Mouse (Mus musculus) E14TG2a.4 (cell line): ENCODE results near the gene Scaf11.
"Not testable (repeated sequence)": the region's sequence is repeated elsewhere in the genome, so short reads cannot be mapped to it uniquely, and the experiment has no call there.

ENCODE experiments used
- H3K27me3 ChIP-seq: 2 replicates; pipeline ENCODE4 v1.6.1; 2014; ENCODE audit warnings: low read length, control low read depth; ENCODE audit not compliant: insufficient read depth
- H3K36me3 ChIP-seq: 2 replicates; pipeline ENCODE4 v1.6.1; 2014; ENCODE audit warnings: low read length, control low read depth; ENCODE audit not compliant: insufficient read depth
- H3K4me1 ChIP-seq: replicated peaks from 2 replicates; pipeline ENCODE4 v1.6.1; 2014; ENCODE audit warnings: low read depth, low read length, control low read depth
- H3K4me3 ChIP-seq: replicated peaks from 2 replicates; pipeline ENCODE4 v1.5.1; 2014; ENCODE audit warnings: mild to moderate bottlenecking, low read length
- H3K9me3 ChIP-seq: 2 replicates; pipeline ENCODE4 v1.6.1; 2014; ENCODE audit warnings: low read length, control low read depth
- CTCF ChIP-seq: conservative IDR thresholded peaks from 2 replicates; pipeline ENCODE4 v1.5.1; 2014; ENCODE audit warnings: low read length
- NANOG ChIP-seq: IDR thresholded peaks from 2 replicates; pipeline ENCODE4 v1.6.1; 2014; ENCODE audit warnings: borderline replicate concordance, low read length, mixed read lengths
- POU5F1 ChIP-seq: IDR thresholded peaks from 2 replicates; pipeline ENCODE4 v1.6.1; 2014; ENCODE audit warnings: low read length, borderline replicate concordance

Gene Scaf11

GRCm38 (mm10) chr15:96459741-96460450 lies 747 bp downstream of the Scaf11 start:
- Histone ChIP-seq H3K4me3 (peak overlapping the region; percentile 89), H3K36me3 (peaks cover 15% of the 10 kb centered on the region), H3K9me3 (peaks cover 6% of the 10 kb centered on the region), H3K4me1 (peaks cover 53% of the 10 kb centered on the region), H3K27me3 (no peaks in the 10 kb centered on the region)
- no peak for TF ChIP-seq POU5F1
- no peak for TF ChIP-seq CTCF
- no peak for TF ChIP-seq NANOG

GRCm38 (mm10) chr15:96458273-96458672 lies 2.4 kb downstream of the Scaf11 start:
- peaks cover 15% of the 10 kb centered on the region for H3K36me3 ChIP-seq
- no peaks in the 10 kb centered on the region for H3K27me3 ChIP-seq
- H3K4me1 ChIP-seq = peaks cover 57% of the 10 kb centered on the region
- TF ChIP-seq POU5F1 (no peak), CTCF (no peak), NANOG (no peak)
- no peak overlapping the region for H3K4me3 ChIP-seq
- H3K9me3 ChIP-seq = no peaks in the 10 kb centered on the region

GRCm38 (mm10) chr15:96457338-96457664 lies 3.3 kb downstream of the Scaf11 start:
- TF ChIP-seq CTCF (no peak), POU5F1 (no peak), NANOG (no peak)
- Histone ChIP-seq H3K9me3 (no peaks in the 10 kb centered on the region), H3K36me3 (peaks cover 15% of the 10 kb centered on the region), H3K4me1 (peaks cover 53% of the 10 kb centered on the region), H3K4me3 (no peak overlapping the region), H3K27me3 (no peaks in the 10 kb centered on the region)

- no peaks in the 10 kb centered on the region for H3K9me3 ChIP-seq
These were observed 3.8 kb downstream of the Scaf11 start for GRCm38 (mm10) chr15:96456651-96457337.

GRCm38 (mm10) chr15:96455595-96456214 lies 4.9 kb downstream of the Scaf11 start:
- Histone ChIP-seq H3K4me1 (peaks cover 48% of the 10 kb centered on the region), H3K9me3 (no peaks in the 10 kb centered on the region), H3K36me3 (peaks cover 28% of the 10 kb centered on the region), H3K4me3 (no peak overlapping the region), H3K27me3 (no peaks in the 10 kb centered on the region)
- TF ChIP-seq NANOG = no peak
- no peak for TF ChIP-seq POU5F1
- TF ChIP-seq CTCF = no peak

More at GRCm38 (mm10) chr15:96456651-96457337, 3.8 kb downstream of the Scaf11 start:
- no peak for TF ChIP-seq POU5F1
- TF ChIP-seq CTCF = no peak
- TF ChIP-seq NANOG = no peak
- no peak overlapping the region for H3K4me3 ChIP-seq
- H3K4me1 ChIP-seq = peaks cover 52% of the 10 kb centered on the region
- no peaks in the 10 kb centered on the region for H3K27me3 ChIP-seq
- peaks cover 20% of the 10 kb centered on the region for H3K36me3 ChIP-seq

- Histone ChIP-seq H3K4me3 (no peak overlapping the region), H3K4me1 (peaks cover 42% of the 10 kb centered on the region), H3K27me3 (no peaks in the 10 kb centered on the region), H3K36me3 (peaks cover 39% of the 10 kb centered on the region), H3K9me3 (no peaks in the 10 kb centered on the region)
- TF ChIP-seq CTCF = no peak
- TF ChIP-seq POU5F1 = no peak
- TF ChIP-seq NANOG = no peak
These were observed 7.3 kb downstream of the Scaf11 start for GRCm38 (mm10) chr15:96453346-96453745.

GRCm38 (mm10) chr15:96448656-96449299 lies 11.9 kb downstream of the Scaf11 start:
- no peak overlapping the region for H3K4me3 ChIP-seq
- H3K4me1 ChIP-seq = peaks cover 11% of the 10 kb centered on the region
- no peaks in the 10 kb centered on the region for H3K9me3 ChIP-seq
- H3K36me3 ChIP-seq = peaks cover 53% of the 10 kb centered on the region
- TF ChIP-seq CTCF (no peak), POU5F1 (no peak)
- H3K27me3 ChIP-seq = no peaks in the 10 kb centered on the region

- peaks cover 56% of the 10 kb centered on the region for H3K36me3 ChIP-seq
- no peaks in the 10 kb centered on the region for H3K9me3 ChIP-seq
- H3K4me1 ChIP-seq = peaks cover 12% of the 10 kb centered on the region
- TF ChIP-seq POU5F1 = no peak
- no peak for TF ChIP-seq NANOG
- no peak for TF ChIP-seq CTCF
- no peak overlapping the region for H3K4me3 ChIP-seq
- no peaks in the 10 kb centered on the region for H3K27me3 ChIP-seq
These were observed 13.9 kb downstream of the Scaf11 start for GRCm38 (mm10) chr15:96446785-96447184.

GRCm38 (mm10) chr15:96441480-96441879 lies 19.2 kb downstream of the Scaf11 start:
- H3K4me1 ChIP-seq, H3K4me3 ChIP-seq, H3K27me3 ChIP-seq, H3K9me3 ChIP-seq: not testable (repeated sequence)
- H3K36me3 ChIP-seq = peaks cover 42% of the 10 kb centered on the region
